Mouse (Mus musculus) liver, embryonic 14.5 days (tissue): ENCODE data around the gene Slc3a2.
A peak's percentile ranks its signal among the peaks of the same experiment; 100 is the strongest.

Source experiments
- CTCF ChIP-seq: IDR thresholded peaks from 2 replicates; pipeline ENCODE4 v1.5.1; 2016; ENCODE audit warnings: antibody characterized with exemption, low read depth, control low read depth
- EP300 ChIP-seq: IDR thresholded peaks from 2 replicates; pipeline ENCODE4 v1.6.1; 2016; ENCODE audit warnings: antibody characterized with exemption, low read depth

DNA sequence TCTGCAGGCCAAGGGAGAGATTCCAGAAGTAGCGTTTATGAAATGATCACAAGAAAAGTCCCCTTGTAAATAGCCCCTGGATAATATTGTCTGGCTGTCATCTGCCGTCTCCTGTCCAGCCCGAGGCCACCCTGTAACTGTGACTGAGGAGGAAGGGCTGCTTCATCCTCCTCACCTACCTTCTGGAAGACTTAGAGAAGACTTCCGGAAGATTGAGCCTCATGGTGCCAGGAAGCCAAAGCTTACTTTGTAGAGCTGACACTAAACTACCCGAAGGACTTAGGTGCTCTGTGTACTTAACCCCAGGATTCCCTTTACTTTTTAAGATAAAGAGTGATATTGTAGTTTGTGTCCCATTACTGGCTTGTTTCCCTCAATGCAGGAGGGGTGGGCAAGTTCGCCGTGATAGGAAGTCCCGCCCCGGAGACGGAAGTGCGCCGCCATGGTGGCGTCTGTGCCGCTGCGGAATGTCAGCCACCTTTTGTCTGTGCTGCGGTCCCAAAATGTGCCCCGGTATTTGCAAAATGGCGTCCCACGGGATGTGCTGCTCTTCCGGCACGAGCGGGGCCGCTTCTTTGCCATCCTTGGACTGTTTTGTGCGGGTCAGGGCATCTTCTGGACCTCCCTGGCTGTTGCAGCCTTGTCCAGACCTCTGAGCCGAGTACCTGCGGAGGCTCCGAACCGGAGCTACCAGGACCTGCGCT, 47.5 kb upstream of the Slc3a2 start, which contains the start of gene Tmem223:
- TF ChIP-seq CTCF (peak; percentile 40), EP300 (no peak)
